Mouse (Mus musculus): ENCODE measurements around the gene Prrc2a. TPM values are rescaled to one million over a fixed set of nuclear protein-coding genes. Genes with fewer than 3 reads are reported as not detected.
A peak's percentile ranks its signal among the peaks of the same experiment; 100 is the strongest.

Prrc2a gene
- polyA plus RNA-seq, 1 experiment from 2014 or later = 166 TPM

- H3K4me3 ChIP-seq (ENCODE audit: low read length) = no peak overlapping the region
- peaks cover 100% of the 10 kb centered on the region for H3K36me3 ChIP-seq (ENCODE audit: insufficient read depth, low read length)
- ATAC-seq (ENCODE audit: low FRiP score, low TSS enrichment) = no peak
- H3K27ac ChIP-seq (ENCODE audit: low read length) = no peak overlapping the region
- H3K4me2 ChIP-seq (replicated peaks; ENCODE audit: low read depth, low read length) = no peak overlapping the region
- H3K9me3 ChIP-seq (ENCODE audit: low read length) = no peaks in the 10 kb centered on the region
- H3K27me3 ChIP-seq (ENCODE audit: insufficient read depth, low read length) = no peaks in the 10 kb centered on the region
- peaks cover 1% of the 10 kb centered on the region; the same call in 1 of the 2 replicates for H3K4me1 ChIP-seq (ENCODE audit: insufficient read depth, low read length)
- WGBS = 89% methylated on average over 33 of the region's 33 CpGs
- H3K9ac ChIP-seq (replicated peaks; ENCODE audit: low read length) = no peak overlapping the region
These were observed 8.1 kb downstream of the Prrc2a start for GRCm38 (mm10) chr17:35156461-35157200.

GRCm38 (mm10) chr17:35155451-35155850 lies 9.2 kb downstream of the Prrc2a start:
- no peaks in the 10 kb centered on the region for H3K4me1 ChIP-seq (ENCODE audit: insufficient read depth, low read length)
- ATAC-seq (ENCODE audit: low FRiP score, low TSS enrichment) = no peak
- WGBS = 84% methylated on average over 12 of the region's 12 CpGs
- H3K9ac ChIP-seq (replicated peaks; ENCODE audit: low read length) = no peak overlapping the region
- no peak overlapping the region for H3K4me2 ChIP-seq (replicated peaks; ENCODE audit: low read depth, low read length)
- no peak overlapping the region for H3K4me3 ChIP-seq (ENCODE audit: low read length)
- H3K36me3 ChIP-seq (ENCODE audit: insufficient read depth, low read length) = peaks cover 97% of the 10 kb centered on the region
- H3K9me3 ChIP-seq (ENCODE audit: low read length) = no peaks in the 10 kb centered on the region
- no peaks in the 10 kb centered on the region for H3K27me3 ChIP-seq (ENCODE audit: insufficient read depth, low read length)
- H3K27ac ChIP-seq (ENCODE audit: low read length) = no peak overlapping the region

GRCm38 (mm10) chr17:35154616-35155015 lies 10.1 kb downstream of the Prrc2a start:
- Histone ChIP-seq H3K4me1 (ENCODE audit: insufficient read depth, low read length) (no peaks in the 10 kb centered on the region), H3K4me3 (ENCODE audit: low read length) (no peak overlapping the region), H3K9me3 (ENCODE audit: low read length) (no peaks in the 10 kb centered on the region), H3K4me2 (replicated peaks; ENCODE audit: low read depth, low read length) (no peak overlapping the region), H3K27me3 (ENCODE audit: insufficient read depth, low read length) (no peaks in the 10 kb centered on the region), H3K9ac (replicated peaks; ENCODE audit: low read length) (no peak overlapping the region), H3K36me3 (ENCODE audit: insufficient read depth, low read length) (peaks cover 97% of the 10 kb centered on the region), H3K27ac (ENCODE audit: low read length) (no peak overlapping the region)
- WGBS = 88% methylated on average over 7 of the region's 7 CpGs
- ATAC-seq (ENCODE audit: low FRiP score, low TSS enrichment) = no peak

GRCm38 (mm10) chr17:35153931-35154330 lies 10.8 kb downstream of the Prrc2a start:
- no peaks in the 10 kb centered on the region for H3K9me3 ChIP-seq (ENCODE audit: low read length)
- H3K27me3 ChIP-seq (ENCODE audit: insufficient read depth, low read length) = no peaks in the 10 kb centered on the region
- H3K4me1 ChIP-seq (ENCODE audit: insufficient read depth, low read length) = no peaks in the 10 kb centered on the region
- no peak overlapping the region for H3K4me2 ChIP-seq (replicated peaks; ENCODE audit: low read depth, low read length)
- WGBS = 88% methylated on average over 4 of the region's 4 CpGs
- no peak overlapping the region for H3K27ac ChIP-seq (ENCODE audit: low read length)
- no peak overlapping the region for H3K4me3 ChIP-seq (ENCODE audit: low read length)
- ATAC-seq (ENCODE audit: low FRiP score, low TSS enrichment) = no peak
- H3K36me3 ChIP-seq (ENCODE audit: insufficient read depth, low read length) = peaks cover 96% of the 10 kb centered on the region
- no peak overlapping the region for H3K9ac ChIP-seq (replicated peaks; ENCODE audit: low read length)

GRCm38 (mm10) chr17:35153077-35153476 lies 11.6 kb downstream of the Prrc2a start:
- no peak overlapping the region for H3K4me3 ChIP-seq (ENCODE audit: low read length)
- no peaks in the 10 kb centered on the region for H3K9me3 ChIP-seq (ENCODE audit: low read length)
- H3K27me3 ChIP-seq (ENCODE audit: insufficient read depth, low read length) = no peaks in the 10 kb centered on the region
- H3K27ac ChIP-seq (ENCODE audit: low read length) = no peak overlapping the region
- H3K9ac ChIP-seq (replicated peaks; ENCODE audit: low read length) = no peak overlapping the region
- H3K4me2 ChIP-seq (replicated peaks; ENCODE audit: low read depth, low read length) = no peak overlapping the region
- WGBS = 89% methylated on average over 9 of the region's 9 CpGs
- no peak for ATAC-seq (ENCODE audit: low FRiP score, low TSS enrichment)
- H3K4me1 ChIP-seq (ENCODE audit: insufficient read depth, low read length) = no peaks in the 10 kb centered on the region
- peaks cover 95% of the 10 kb centered on the region for H3K36me3 ChIP-seq (ENCODE audit: insufficient read depth, low read length)

GRCm38 (mm10) chr17:35152121-35152520 lies 12.6 kb downstream of the Prrc2a start:
- Histone ChIP-seq H3K9me3 (ENCODE audit: low read length) (no peaks in the 10 kb centered on the region), H3K27me3 (ENCODE audit: insufficient read depth, low read length) (no peaks in the 10 kb centered on the region), H3K4me3 (ENCODE audit: low read length) (no peak overlapping the region), H3K36me3 (ENCODE audit: insufficient read depth, low read length) (peaks cover 92% of the 10 kb centered on the region), H3K4me1 (ENCODE audit: insufficient read depth, low read length) (no peaks in the 10 kb centered on the region), H3K4me2 (replicated peaks; ENCODE audit: low read depth, low read length) (no peak overlapping the region), H3K27ac (ENCODE audit: low read length) (no peak overlapping the region), H3K9ac (replicated peaks; ENCODE audit: low read length) (no peak overlapping the region)
- no peak for ATAC-seq (ENCODE audit: low FRiP score, low TSS enrichment)
- 90% methylated on average over 4 of the region's 4 CpGs for WGBS

- Histone ChIP-seq H3K27ac (ENCODE audit: low read length) (peak overlapping the region; percentile 33; the same call in 1 of the 2 replicates), H3K36me3 (ENCODE audit: insufficient read depth, low read length) (peaks cover 92% of the 10 kb centered on the region), H3K4me2 (replicated peaks; ENCODE audit: low read depth, low read length) (no peak overlapping the region), H3K27me3 (ENCODE audit: insufficient read depth, low read length) (no peaks in the 10 kb centered on the region), H3K9me3 (ENCODE audit: low read length) (no peaks in the 10 kb centered on the region; the same call in 1 of the 2 replicates), H3K9ac (replicated peaks; ENCODE audit: low read length) (no peak overlapping the region), H3K4me1 (ENCODE audit: insufficient read depth, low read length) (no peaks in the 10 kb centered on the region), H3K4me3 (ENCODE audit: low read length) (no peak overlapping the region)
- no peak for ATAC-seq (ENCODE audit: low FRiP score, low TSS enrichment)
- 59% methylated on average over 5 of the region's 5 CpGs for WGBS
These were observed 16.6 kb downstream of the Prrc2a start for GRCm38 (mm10) chr17:35147922-35148639.

GRCm38 (mm10) chr17:35147348-35147747 lies 17.3 kb downstream of the Prrc2a start:
- 50% methylated on average over 3 of the region's 3 CpGs for WGBS
- ATAC-seq (ENCODE audit: low FRiP score, low TSS enrichment) = no peak

GRCm38 (mm10) chr17:35146139-35146538 lies 18.6 kb downstream of the Prrc2a start:
- 89% methylated on average over 5 of the region's 5 CpGs for WGBS
- no peaks in the 10 kb centered on the region; the same call in 1 of the 2 replicates for H3K9me3 ChIP-seq (ENCODE audit: low read length)
- H3K27me3 ChIP-seq (ENCODE audit: insufficient read depth, low read length) = no peaks in the 10 kb centered on the region
- H3K4me3 ChIP-seq (ENCODE audit: low read length) = no peak overlapping the region
- no peak overlapping the region for H3K4me2 ChIP-seq (replicated peaks; ENCODE audit: low read depth, low read length)
- no peaks in the 10 kb centered on the region for H3K4me1 ChIP-seq (ENCODE audit: insufficient read depth, low read length)
- no peak overlapping the region for H3K9ac ChIP-seq (replicated peaks; ENCODE audit: low read length)
- no peak for ATAC-seq (ENCODE audit: low FRiP score, low TSS enrichment)
- H3K36me3 ChIP-seq (ENCODE audit: insufficient read depth, low read length) = peaks cover 92% of the 10 kb centered on the region
- no peak overlapping the region for H3K27ac ChIP-seq (ENCODE audit: low read length)

More at GRCm38 (mm10) chr17:35147348-35147747, 17.3 kb downstream of the Prrc2a start:
- Histone ChIP-seq H3K4me2 (replicated peaks; ENCODE audit: low read depth, low read length) (no peak overlapping the region), H3K9me3 (ENCODE audit: low read length) (no peaks in the 10 kb centered on the region; the same call in 1 of the 2 replicates), H3K27me3 (ENCODE audit: insufficient read depth, low read length) (no peaks in the 10 kb centered on the region), H3K36me3 (ENCODE audit: insufficient read depth, low read length) (peaks cover 92% of the 10 kb centered on the region), H3K4me1 (ENCODE audit: insufficient read depth, low read length) (no peaks in the 10 kb centered on the region), H3K27ac (ENCODE audit: low read length) (peak overlapping the region; percentile 20), H3K9ac (replicated peaks; ENCODE audit: low read length) (no peak overlapping the region), H3K4me3 (ENCODE audit: low read length) (no peak overlapping the region)

GRCm38 (mm10) chr17:35141971-35142370 lies 22.7 kb downstream of the Prrc2a start:
- Histone ChIP-seq H3K36me3 (ENCODE audit: insufficient read depth, low read length) (peaks cover 82% of the 10 kb centered on the region), H3K9me3 (ENCODE audit: low read length) (no peaks in the 10 kb centered on the region; the same call in 1 of the 2 replicates), H3K4me2 (replicated peaks; ENCODE audit: low read depth, low read length) (no peak overlapping the region), H3K4me3 (ENCODE audit: low read length) (no peak overlapping the region), H3K9ac (replicated peaks; ENCODE audit: low read length) (no peak overlapping the region), H3K27me3 (ENCODE audit: insufficient read depth, low read length) (no peaks in the 10 kb centered on the region), H3K4me1 (ENCODE audit: insufficient read depth, low read length) (peaks cover 2% of the 10 kb centered on the region), H3K27ac (ENCODE audit: low read length) (no peak overlapping the region)
- no peak for ATAC-seq (ENCODE audit: low FRiP score, low TSS enrichment)
- 90% methylated on average over 6 of the region's 6 CpGs for WGBS

All from kidney, embryonic 16.5 days (tissue).